Mouse (Mus musculus) neural tube, embryonic 11.5 days (tissue): ENCODE data around the gene Tmc1. TPM values are rescaled to one million over a fixed set of nuclear protein-coding genes. Genes with fewer than 3 reads are reported as not detected.
A peak's percentile ranks its signal among the peaks of the same experiment; 100 is the strongest.

Experiments used
- ATAC-seq: fragments of 200-750 bp; cut with Nextera tagmentation; 2 replicates; pipeline ENCODE4 v1.8.0; 2017; ENCODE audit warnings: moderate number of reproducible peaks, mild to moderate bottlenecking, moderate TSS enrichment, moderate library complexity; ENCODE audit not compliant: insufficient read depth, low FRiP score, low TSS enrichment
- DNase-seq: peaks from one replicate; pipeline ENCODE4 v3.0.0-alpha.2; 2015; ENCODE audit warnings: low spot score
- H3K27ac ChIP-seq: fragments of 300-500 bp; sonication (generic); 2 replicates; pipeline ENCODE4 v1.5.1; 2014; ENCODE audit warnings: low read depth, mild to moderate bottlenecking, low read length
- H3K27me3 ChIP-seq: fragments of 300-500 bp; sonication (generic); 2 replicates; pipeline ENCODE4 v1.6.1; 2014; ENCODE audit warnings: mild to moderate bottlenecking, low read length, mixed read lengths; ENCODE audit not compliant: control insufficient read depth, insufficient read depth
- H3K36me3 ChIP-seq: fragments of 300-500 bp; sonication (generic); 2 replicates; pipeline ENCODE4 v1.6.1; 2014; ENCODE audit warnings: mild to moderate bottlenecking, low read length, moderate library complexity, mixed read lengths; ENCODE audit not compliant: control insufficient read depth, insufficient read depth
- H3K4me1 ChIP-seq: fragments of 300-500 bp; sonication (generic); 2 replicates; pipeline ENCODE4 v1.6.1; 2014; ENCODE audit warnings: low read length, mixed read lengths; ENCODE audit not compliant: control insufficient read depth, insufficient read depth
- H3K4me2 ChIP-seq: fragments of 300-500 bp; sonication (generic); 2 replicates; pipeline ENCODE4 v1.6.1; 2014; ENCODE audit warnings: low read depth, mild to moderate bottlenecking, moderate library complexity
- H3K4me3 ChIP-seq: fragments of 300-500 bp; sonication (generic); 2 replicates; pipeline ENCODE4 v1.5.1; 2014; ENCODE audit warnings: low read depth, low read length
- H3K9ac ChIP-seq: fragments of 300-500 bp; sonication (generic); 2 replicates; pipeline ENCODE4 v1.6.1; 2014; ENCODE audit warnings: mild to moderate bottlenecking, low read length
- H3K9me3 ChIP-seq: fragments of 300-500 bp; sonication (generic); 2 replicates; pipeline ENCODE4 v1.6.1; 2016; ENCODE audit warnings: low read length; ENCODE audit not compliant: control insufficient read depth
- WGBS: fragments of 180-500 bp; shearing (Covaris S2); extraction: QIAGEN DNeasy Blood & Tissue Kit; methylation state at CpG from one replicate; pipeline ENCODE4 v1.1.7; 2014; 5-methylcytosine and 5-hydroxymethylcytosine counted together
- polyA plus RNA-seq: library from polyadenylated mRNA; unstranded; fragments of >200 nt; fragmentation: Nextera tagmentation; extraction: Ambion mirVana; gene quantifications from 2 replicates; pipeline ENCODE4 v1.2.1, GENCODE M21; 2014

Tmc1 gene
- polyA plus RNA-seq, 1 experiment from 2014 or later: 0.16 TPM

DNA sequence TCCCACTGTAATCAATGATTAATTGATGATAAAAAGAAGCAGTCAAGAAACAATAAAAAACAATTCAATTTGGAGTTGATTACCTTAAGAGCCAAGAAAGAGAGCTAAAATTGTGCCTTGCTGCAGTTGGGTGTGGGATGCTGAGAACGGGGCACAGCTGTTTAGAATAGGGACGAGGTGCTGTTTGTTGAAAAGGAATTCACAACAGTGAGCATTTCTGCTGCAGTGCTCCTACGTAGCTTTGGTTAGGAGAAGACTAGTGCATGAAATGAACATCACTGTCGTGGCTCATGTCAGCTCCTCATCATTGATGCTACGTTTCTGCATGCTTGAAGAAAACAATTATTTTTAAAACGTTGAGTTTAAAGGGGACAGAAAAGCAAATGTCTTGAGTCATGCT lies 166.7 kb downstream of the Tmc1 start:
- Histone ChIP-seq H3K9ac (no peak overlapping the region), H3K4me1 (no peaks in the 10 kb centered on the region), H3K9me3 (no peaks in the 10 kb centered on the region), H3K4me2 (no peak overlapping the region), H3K36me3 (no peaks in the 10 kb centered on the region), H3K27ac (no peak overlapping the region), H3K4me3 (no peak overlapping the region), H3K27me3 (no peaks in the 10 kb centered on the region)
- 86% methylated on average over 6 of the region's 6 CpGs for WGBS
- DNase-seq (no peak), ATAC-seq (no peak)

- no peak overlapping the region for H3K4me3 ChIP-seq
- ATAC-seq: no peak
- H3K36me3 ChIP-seq: no peaks in the 10 kb centered on the region
- no peaks in the 10 kb centered on the region for H3K4me1 ChIP-seq
- DNase-seq: no peak
- H3K27ac ChIP-seq: no peak overlapping the region
- H3K9ac ChIP-seq: no peak overlapping the region
- no peak overlapping the region for H3K4me2 ChIP-seq
- no peaks in the 10 kb centered on the region for H3K9me3 ChIP-seq
- no peaks in the 10 kb centered on the region for H3K27me3 ChIP-seq
- WGBS: 78% methylated on average over 2 of the region's 2 CpGs
Observed at GRCm38 (mm10) chr19:20775681-20776080, 178.3 kb downstream of the Tmc1 start.

DNA sequence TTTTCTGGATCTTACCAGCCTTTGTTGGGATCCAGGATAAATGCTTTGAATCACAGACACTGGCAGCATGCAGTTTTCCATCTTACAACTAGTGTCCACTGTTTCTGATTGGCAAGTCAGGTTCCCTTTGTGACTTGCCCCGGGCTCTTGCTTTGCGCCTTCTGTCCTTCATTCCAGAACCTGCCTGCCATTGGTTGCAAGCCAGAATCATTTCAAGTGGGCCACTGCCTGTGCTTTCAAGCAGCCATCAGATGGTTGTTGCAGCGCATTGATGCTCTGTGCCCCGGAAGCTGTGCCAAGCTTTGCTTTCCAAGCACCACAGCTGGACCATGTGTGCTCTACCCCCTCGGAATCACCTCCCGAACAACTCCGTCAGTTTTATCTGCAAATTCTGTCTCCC lies 180.1 kb downstream of the Tmc1 start:
- Histone ChIP-seq H3K9me3 (no peaks in the 10 kb centered on the region), H3K4me3 (no peak overlapping the region), H3K27me3 (no peaks in the 10 kb centered on the region), H3K27ac (no peak overlapping the region), H3K36me3 (no peaks in the 10 kb centered on the region), H3K4me1 (no peaks in the 10 kb centered on the region), H3K4me2 (no peak overlapping the region), H3K9ac (no peak overlapping the region)
- 95% methylated on average over 7 of the region's 7 CpGs for WGBS
- DNase-seq: no peak
- ATAC-seq: no peak

DNA sequence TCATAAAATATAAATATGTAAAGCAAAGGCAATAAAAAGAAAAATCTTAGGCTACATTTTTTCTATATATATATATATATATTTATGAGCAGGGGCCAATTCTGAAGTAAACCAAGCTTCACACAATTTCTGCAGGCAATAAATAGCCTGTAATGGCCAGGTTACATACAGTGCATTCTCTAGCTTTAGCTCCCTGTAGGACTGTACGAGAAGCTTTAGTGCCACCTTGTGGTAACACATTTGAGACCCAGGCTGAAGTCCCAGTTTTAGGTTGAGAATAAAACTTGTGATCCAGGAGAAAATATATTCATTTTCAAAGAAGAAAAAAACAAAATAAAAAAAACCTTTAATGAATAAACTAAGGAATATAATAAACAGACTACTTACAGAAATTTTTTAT lies 189.8 kb downstream of the Tmc1 start:
- no peaks in the 10 kb centered on the region for H3K4me1 ChIP-seq
- no peaks in the 10 kb centered on the region for H3K9me3 ChIP-seq
- ATAC-seq: peak; percentile 67; the same call in 1 of the 2 replicates

DNA sequence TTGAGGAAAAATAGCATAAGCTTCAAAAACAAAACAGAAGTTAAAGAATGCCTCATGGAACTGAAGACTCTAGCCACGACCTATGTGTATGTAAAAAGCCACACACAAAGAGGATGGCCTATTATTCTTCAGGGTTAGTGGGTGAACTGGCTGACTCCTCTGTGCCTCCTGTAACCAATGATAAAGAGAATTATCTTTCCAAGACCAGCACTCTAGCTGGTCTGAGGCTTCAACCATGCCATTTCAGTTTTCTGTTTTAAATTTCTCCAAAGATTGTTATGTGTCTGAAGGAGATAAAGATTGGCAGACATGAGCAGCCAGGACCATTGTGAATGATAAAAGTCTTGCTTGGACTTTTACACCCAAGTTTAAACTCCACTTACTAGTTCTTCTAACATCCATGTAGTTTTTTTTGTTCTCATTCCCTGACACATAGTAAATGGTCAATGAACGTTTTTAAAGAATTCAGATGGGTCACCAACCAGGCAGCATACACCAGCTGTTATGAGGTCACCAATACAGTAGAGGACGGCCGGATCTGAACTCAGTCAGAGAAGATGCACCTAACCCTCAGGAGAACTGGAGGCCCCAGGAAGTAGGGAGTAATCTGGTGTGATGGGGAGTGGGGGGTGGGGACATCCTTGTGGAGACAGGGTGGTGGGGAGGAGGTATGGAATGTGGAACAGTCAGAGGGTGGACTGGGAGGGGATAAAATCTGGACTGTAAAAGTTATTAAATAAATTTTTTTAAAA lies 192.2 kb downstream of the Tmc1 start:
- no peak overlapping the region for H3K27ac ChIP-seq
- DNase-seq (no peak), ATAC-seq (no peak)
- H3K9me3 ChIP-seq: no peaks in the 10 kb centered on the region
- H3K36me3 ChIP-seq: no peaks in the 10 kb centered on the region
- WGBS: 72% methylated on average over 4 of the region's 4 CpGs
- no peaks in the 10 kb centered on the region for H3K4me1 ChIP-seq
- H3K9ac ChIP-seq: no peak overlapping the region
- no peak overlapping the region for H3K4me2 ChIP-seq
- no peak overlapping the region for H3K4me3 ChIP-seq
- no peaks in the 10 kb centered on the region for H3K27me3 ChIP-seq

More for the DNA sequence above, 189.8 kb downstream of the Tmc1 start:
- 31% methylated on average over 1 of the region's 1 CpGs for WGBS
- Histone ChIP-seq H3K27ac (no peak overlapping the region), H3K4me2 (no peak overlapping the region), H3K9ac (no peak overlapping the region), H3K36me3 (no peaks in the 10 kb centered on the region), H3K4me3 (no peak overlapping the region), H3K27me3 (no peaks in the 10 kb centered on the region)
- peak; percentile 17 for DNase-seq

DNA sequence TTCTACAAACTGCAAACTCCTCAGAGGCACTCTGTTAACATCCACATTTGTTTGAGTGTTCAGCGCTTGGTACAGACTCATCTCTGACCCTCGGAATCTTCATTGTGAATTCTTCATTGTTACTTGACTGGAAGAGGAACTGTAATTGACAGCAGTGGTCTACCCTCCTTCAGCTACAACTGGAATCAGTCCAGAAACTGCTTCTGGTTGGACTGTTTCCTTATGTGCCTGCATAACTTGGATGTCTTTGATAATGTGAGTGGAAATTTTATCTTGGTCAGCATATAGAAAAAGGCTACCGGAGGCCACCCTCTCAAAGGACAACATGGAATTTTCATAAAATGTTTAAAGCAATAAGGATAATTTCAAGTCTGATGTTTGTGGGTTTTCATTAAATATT lies 192.9 kb downstream of the Tmc1 start:
- Histone ChIP-seq H3K36me3 (no peaks in the 10 kb centered on the region), H3K4me3 (no peak overlapping the region), H3K4me1 (no peaks in the 10 kb centered on the region), H3K9ac (no peak overlapping the region), H3K27me3 (no peaks in the 10 kb centered on the region), H3K4me2 (no peak overlapping the region), H3K27ac (no peak overlapping the region), H3K9me3 (no peaks in the 10 kb centered on the region)
- DNase-seq: no peak
- no peak for ATAC-seq
- 86% methylated on average over 3 of the region's 3 CpGs for WGBS

DNA sequence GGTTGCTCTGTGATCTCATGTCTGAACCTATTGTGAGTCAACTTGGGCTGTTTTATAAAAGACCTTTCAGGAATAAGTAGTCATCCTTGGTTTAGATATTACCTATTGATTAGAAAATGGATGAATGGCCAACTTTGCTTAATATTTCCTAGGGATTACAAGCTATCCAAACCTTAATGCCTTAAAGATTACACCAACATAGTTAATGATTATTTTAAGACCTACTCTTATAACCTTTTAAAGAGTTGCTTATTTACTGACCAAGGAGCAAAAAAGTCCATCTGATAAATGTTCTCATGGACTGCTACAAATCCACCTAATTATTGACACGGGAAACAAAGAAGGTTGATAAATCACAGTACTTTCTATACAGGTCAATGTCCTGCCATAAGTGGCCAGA lies 209.4 kb downstream of the Tmc1 start:
- Histone ChIP-seq H3K4me1 (no peaks in the 10 kb centered on the region), H3K9me3 (no peaks in the 10 kb centered on the region), H3K36me3 (no peaks in the 10 kb centered on the region), H3K9ac (no peak overlapping the region), H3K4me3 (no peak overlapping the region), H3K27ac (no peak overlapping the region), H3K4me2 (no peak overlapping the region), H3K27me3 (no peaks in the 10 kb centered on the region)
- ATAC-seq (no peak), DNase-seq (no peak)
- WGBS: 87% methylated on average over 1 of the region's 1 CpGs

Other genes with a start within 250 kb of the Tmc1 start
- gene Aldh1a7, start 226.6 kb downstream of the Tmc1 start, polyA plus RNA-seq: 0.32 and 0.34 TPM in 2 replicates